Mouse (Mus musculus): ENCODE measurements around the gene Oas1a. TPM values are rescaled to one million over a fixed set of nuclear protein-coding genes. Genes with fewer than 3 reads are reported as not detected.
"Not testable (repeated sequence)": the region's sequence is repeated elsewhere in the genome, so short reads cannot be mapped to it uniquely, and the experiment has no call there.

Gene Oas1a
- total RNA-seq (2012; rRNA removed) = 2.6 and 2.7 TPM in 2 replicates
- 1.6 and 1.7 TPM in 2 replicates for total RNA-seq (2014; rRNA removed)
- polyA plus RNA-seq (2012; ENCODE audit: insufficient read length, low read depth) = 1.1 and 1.3 TPM in 2 replicates

- Histone ChIP-seq H3K27me3 (replicated peaks) (peaks cover 16% of the 10 kb centered on the region), H3K4me2 (ENCODE audit: insufficient read depth, low read depth, poor library complexity, severe bottlenecking) (peak within 1 kb of the TSS; percentile 50; the same call in 1 of the 2 replicates)
- in situ Hi-C loops (cut with MboI; ENCODE audit: low pct_ligation_motif_present, low pct_unique_long_range_greater_than_20kb, low sequenced_read_pairs); H3K36me3 ChIP-seq (replicated peaks in 1 of 2; ENCODE audit: control insufficient read depth in 1 of 2, insufficient read depth in 1 of 2, low read length in 1 of 2); H3K4me3 ChIP-seq (replicated peaks in 1 of 3; ENCODE audit: low read depth in 2 of 3, low read length in 2 of 3, poor library complexity in 1 of 3); H3K79me2 ChIP-seq (replicated peaks; ENCODE audit: control insufficient read depth, extremely low read depth, insufficient read depth, poor library complexity, severe bottlenecking); dilution Hi-C loops (cut with MboI; ENCODE audit: extremely low pct_ligation_motif_present, extremely low pct_unique_long_range_greater_than_20kb, low sequenced_read_pairs); H3K27ac ChIP-seq (ENCODE audit: insufficient read depth, low read depth); H3K4me1 ChIP-seq (ENCODE audit: control insufficient read depth in 1 of 2, insufficient read depth in 2 of 2); DNase-seq (ENCODE audit: extremely low read depth); H3K9me3 ChIP-seq (replicated peaks; ENCODE audit: low read length); H3K9ac ChIP-seq (ENCODE audit: insufficient read depth, low read depth): not testable (repeated sequence)
Measured at GRCm38 (mm10) chr5:120906791-120907733, at the start of gene Oas1a. Gene Oas1a, minus strand, starts transcription at chr5:120907521.

GRCm38 (mm10) chr5:120953974-120954373 lies 46.7 kb upstream of the Oas1a start:
- H3K27ac ChIP-seq (ENCODE audit: insufficient read depth, low read depth) = no peak overlapping the region
- H3K36me3 ChIP-seq (replicated peaks in 1 of 2; ENCODE audit: control insufficient read depth in 1 of 2, insufficient read depth in 1 of 2, low read length in 1 of 2) = no peaks in the 10 kb centered on the region
- no peak overlapping the region for H3K9ac ChIP-seq (ENCODE audit: insufficient read depth, low read depth)
- no peaks in the 10 kb centered on the region for H3K79me2 ChIP-seq (replicated peaks; ENCODE audit: control insufficient read depth, extremely low read depth, insufficient read depth, poor library complexity, severe bottlenecking)
- H3K4me1 ChIP-seq (ENCODE audit: control insufficient read depth in 1 of 2, insufficient read depth in 2 of 2) = peaks cover 0 to 3% of the 10 kb centered on the region in 2 experiments; a peak in 1 of 4 replicates
- no peak overlapping the region for H3K4me3 ChIP-seq (replicated peaks in 1 of 3; ENCODE audit: low read depth in 2 of 3, low read length in 2 of 3, poor library complexity in 1 of 3)
- H3K27me3 ChIP-seq (replicated peaks) = peaks cover 69% of the 10 kb centered on the region
- peaks cover 4% of the 10 kb centered on the region for H3K9me3 ChIP-seq (replicated peaks; ENCODE audit: low read length)
- in situ Hi-C loops (cut with MboI; ENCODE audit: low pct_ligation_motif_present, low pct_unique_long_range_greater_than_20kb, low sequenced_read_pairs) (loop anchor here (10.0 kb wide), 1 partner anchor 221 kb away; no protein-coding TSS in a partner anchor), dilution Hi-C loops (cut with MboI; ENCODE audit: extremely low pct_ligation_motif_present, extremely low pct_unique_long_range_greater_than_20kb, low sequenced_read_pairs) (no loop called here)
- peak; percentile 55 for DNase-seq (ENCODE audit: extremely low read depth)
- no peak for TF ChIP-seq SIN3A (IDR thresholded peaks at IDR 0.05; ENCODE audit: low read length)
- TF ChIP-seq NELFE (IDR thresholded peaks at IDR 0.05; ENCODE audit: low read depth, low read length) = peak; percentile 52; the same call in 1 of the 2 replicates
- peak; percentile 91 for TF ChIP-seq RAD21 (IDR thresholded peaks at IDR 0.05; ENCODE audit: low read depth, low read length)
- TF ChIP-seq SMC3 (IDR thresholded peaks at IDR 0.05; ENCODE audit: low read depth, low read length) = peak; percentile 82
- peak; percentile 79 to 90 for TF ChIP-seq CTCF (conservative IDR thresholded peaks at IDR 0.05 in 1 of 2, IDR thresholded peaks at IDR 0.05 in 1 of 2; ENCODE audit: low read depth in 2 of 2, low read length in 2 of 2)
- no peak for TF ChIP-seq NRF1 (IDR thresholded peaks at IDR 0.05; ENCODE audit: low read depth, low read length)
- peak; percentile 49 for TF ChIP-seq ZC3H11A (IDR thresholded peaks at IDR 0.05; ENCODE audit: low read depth, low read length)
- 0 out of 2 replicates have a peak, but pooled peaks have one; percentile 29 for TF ChIP-seq MAX (IDR thresholded peaks at IDR 0.05; ENCODE audit: low read length)
- no peak overlapping the region for H3K4me2 ChIP-seq (ENCODE audit: insufficient read depth, low read depth, poor library complexity, severe bottlenecking)

- dilution Hi-C loops (cut with MboI; ENCODE audit: extremely low pct_ligation_motif_present, extremely low pct_unique_long_range_greater_than_20kb, low sequenced_read_pairs) (no loop called here), in situ Hi-C loops (cut with MboI; ENCODE audit: low pct_ligation_motif_present, low pct_unique_long_range_greater_than_20kb, low sequenced_read_pairs) (loop anchor here (10.0 kb wide), 1 partner anchor 222 kb away; no protein-coding TSS in a partner anchor)
Measured at GRCm38 (mm10) chr5:120952242-120952770, 45.0 kb upstream of the Oas1a start.

More at GRCm38 (mm10) chr5:120952242-120952770, 45.0 kb upstream of the Oas1a start:
- H3K27me3 ChIP-seq (replicated peaks) = peaks cover 73% of the 10 kb centered on the region
- H3K79me2 ChIP-seq (replicated peaks; ENCODE audit: control insufficient read depth, extremely low read depth, insufficient read depth, poor library complexity, severe bottlenecking) = no peaks in the 10 kb centered on the region
- no peak overlapping the region for H3K9ac ChIP-seq (ENCODE audit: insufficient read depth, low read depth)
- H3K36me3 ChIP-seq (replicated peaks in 1 of 2; ENCODE audit: control insufficient read depth in 1 of 2, insufficient read depth in 1 of 2, low read length in 1 of 2) = no peaks in the 10 kb centered on the region
- H3K4me3 ChIP-seq (replicated peaks in 1 of 3; ENCODE audit: low read depth in 2 of 3, low read length in 2 of 3, poor library complexity in 1 of 3) = no peak overlapping the region
- H3K4me1 ChIP-seq (ENCODE audit: control insufficient read depth in 1 of 2, insufficient read depth in 2 of 2) = peaks cover 0 to 3% of the 10 kb centered on the region in 2 experiments; a peak in 1 of 4 replicates
- no peaks in the 10 kb centered on the region for H3K9me3 ChIP-seq (replicated peaks; ENCODE audit: low read length)
- H3K4me2 ChIP-seq (ENCODE audit: insufficient read depth, low read depth, poor library complexity, severe bottlenecking) = no peak overlapping the region
- TF ChIP-seq USF2 (conservative IDR thresholded peaks at IDR 0.05; ENCODE audit: low read depth, low read length) (no peak), ZKSCAN1 (IDR thresholded peaks at IDR 0.05; ENCODE audit: borderline replicate concordance, low read depth, low read length) (peak; percentile 90), EP300 (IDR thresholded peaks at IDR 0.05; ENCODE audit: low read length) (no peak)
- DNase-seq (ENCODE audit: extremely low read depth) = no peak
- H3K27ac ChIP-seq (ENCODE audit: insufficient read depth, low read depth) = no peak overlapping the region
